Mouse (Mus musculus) testis, adult 2 months (tissue): ENCODE measurements at regions not wholly inside any gene's neighbourhood (a gene's known extent, or its start where the extent isn't known, plus 50 kb on each side); places are given as distances from the start of the nearest gene placed in this dataset.

Experiments used
- CTCF ChIP-seq: fragments of 200-500 bp; IDR thresholded peaks from 2 replicates; pipeline ENCODE4 v1.5.1; 2012; ENCODE audit warnings: low read depth, mild to moderate bottlenecking, inconsistent platforms, low read length, moderate library complexity; ENCODE audit not compliant: control insufficient read depth, insufficient read depth, insufficient replicate concordance
- POLR2A ChIP-seq: fragments of 200-500 bp; IDR thresholded peaks from 2 replicates; pipeline ENCODE4 v1.6.1; 2012; ENCODE audit warnings: low read depth, mild to moderate bottlenecking, inconsistent platforms, low read length, moderate library complexity; ENCODE audit not compliant: control insufficient read depth

DNA sequence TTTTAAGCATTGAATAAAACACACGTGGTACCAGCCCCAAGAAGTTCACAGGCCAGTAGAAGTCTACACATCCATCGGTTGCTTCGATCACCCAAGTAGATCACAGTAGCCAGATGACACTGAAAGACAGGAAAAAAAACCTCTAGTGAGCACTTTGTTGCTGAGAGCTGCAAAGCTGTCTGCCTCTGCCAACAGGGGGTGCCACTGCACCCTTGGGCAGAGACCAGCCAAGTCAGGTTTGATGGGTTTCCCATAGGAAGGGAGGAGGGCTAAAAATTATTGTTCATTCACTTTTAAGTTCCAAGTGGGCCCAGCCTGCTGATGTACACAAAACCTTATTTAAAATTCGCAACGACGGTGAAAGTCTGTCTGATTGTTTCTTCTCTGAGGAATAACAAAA lies 150.3 kb upstream of the Rpl34 start:
- TF ChIP-seq POLR2A (no peak), CTCF (no peak)
